Mouse (Mus musculus) E14TG2a.4 (cell line): ENCODE measurements at regions not wholly inside any gene's neighbourhood (a gene's known extent, or its start where the extent isn't known, plus 50 kb on each side); places are given as distances from the start of the nearest gene placed in this dataset.

Source experiments
- CTCF ChIP-seq: conservative IDR thresholded peaks from 2 replicates; pipeline ENCODE4 v1.5.1; 2014; ENCODE audit warnings: low read length
- NANOG ChIP-seq: IDR thresholded peaks from 2 replicates; pipeline ENCODE4 v1.6.1; 2014; ENCODE audit warnings: borderline replicate concordance, low read length, mixed read lengths
- POU5F1 ChIP-seq: IDR thresholded peaks from 2 replicates; pipeline ENCODE4 v1.6.1; 2014; ENCODE audit warnings: low read length, borderline replicate concordance

- peak; percentile 52 for TF ChIP-seq CTCF
- TF ChIP-seq NANOG = no peak
- TF ChIP-seq POU5F1 = no peak
Observed at GRCm38 (mm10) chr11:12532288-12532687, 67.5 kb upstream of the Cobl start.
